20 mouse cellular contexts compared by ENCODE assay signal in the genomic region with DNA sequence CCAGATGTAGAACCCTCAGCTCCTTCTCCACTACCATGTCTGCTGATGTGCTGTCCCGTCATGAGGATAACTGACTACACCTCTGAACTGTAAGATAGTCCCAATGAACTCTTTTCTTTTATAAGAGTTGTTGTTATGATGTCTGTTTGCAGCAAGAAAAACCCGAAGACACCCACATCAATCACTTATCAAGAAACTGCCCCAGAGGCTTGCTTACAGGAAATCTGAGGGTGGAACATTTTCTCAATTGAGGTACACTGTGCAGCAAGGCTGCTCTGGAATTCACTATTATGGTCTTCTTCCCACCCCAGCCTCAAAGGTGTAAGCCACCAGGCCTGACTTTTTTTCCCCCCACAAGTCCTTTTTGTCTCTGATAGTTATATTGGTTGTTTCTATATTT.
"Had no signal": no experiment of that assay in that cellular context is flagged by ENCODE, and none has a peak within 500 bp of the region (broad histone marks: within the 10 kb centered on the region; RNA-seq: fewer than 3 reads in every experiment).

No protein-coding gene starts in this region.

- H3K27me3 ChIP-seq: limb, embryonic 12.5 days; limb, embryonic 15.5 days; megakaryocyte, embryonic 14.5 days; midbrain, embryonic 13.5 days had no signal

- H3K4me3 ChIP-seq: layer of hippocampus, adult 2 months; limb, embryonic 12.5 days; limb, embryonic 15.5 days; megakaryocyte, embryonic 14.5 days; midbrain, embryonic 10.5 days; midbrain, embryonic 13.5 days; myocyte had no signal

- ATAC-seq: liver, postnatal 0 days; lung, postnatal 0 days; midbrain, embryonic 13.5 days; midbrain, embryonic 16.5 days had no signal

- H3K4me1 ChIP-seq: limb, embryonic 12.5 days; limb, embryonic 15.5 days; midbrain, embryonic 10.5 days; midbrain, embryonic 13.5 days had no signal

- H3K36me3 ChIP-seq: limb, embryonic 12.5 days; limb, embryonic 15.5 days; midbrain, embryonic 10.5 days; midbrain, embryonic 13.5 days had no signal

- H3K9me3 ChIP-seq: limb, embryonic 12.5 days; limb, embryonic 15.5 days; megakaryocyte, embryonic 14.5 days; midbrain, embryonic 10.5 days; midbrain, embryonic 13.5 days had no signal

- H3K9ac ChIP-seq: limb, embryonic 12.5 days; limb, embryonic 15.5 days; liver, embryonic 14.5 days; liver, postnatal 0 days; lung, embryonic 14.5 days; midbrain, embryonic 13.5 days had no signal

- DNase-seq: kidney, adult 2 months; kidney, postnatal 25 days; layer of hippocampus, adult 9-11 months; liver, postnatal 0 days; lung, embryonic 14.5 days; thymus, adult 18-20 months; thymus, postnatal 36 days had no signal

- H3K27ac ChIP-seq: kidney, postnatal 0 days; layer of hippocampus, adult 2 months; limb, embryonic 12.5 days; limb, embryonic 15.5 days; liver, embryonic 14.5 days; macrophage; midbrain, embryonic 10.5 days; midbrain, embryonic 13.5 days had no signal

- H3K4me2 ChIP-seq: limb, embryonic 12.5 days; limb, embryonic 15.5 days; liver, embryonic 11.5 days; lung, embryonic 14.5 days; midbrain, embryonic 13.5 days had no signal
